Mouse (Mus musculus): ENCODE measurements at regions not wholly inside any gene's neighbourhood (a gene's known extent, or its start where the extent isn't known, plus 50 kb on each side); places are given as distances from the start of the nearest gene placed in this dataset.

DNA sequence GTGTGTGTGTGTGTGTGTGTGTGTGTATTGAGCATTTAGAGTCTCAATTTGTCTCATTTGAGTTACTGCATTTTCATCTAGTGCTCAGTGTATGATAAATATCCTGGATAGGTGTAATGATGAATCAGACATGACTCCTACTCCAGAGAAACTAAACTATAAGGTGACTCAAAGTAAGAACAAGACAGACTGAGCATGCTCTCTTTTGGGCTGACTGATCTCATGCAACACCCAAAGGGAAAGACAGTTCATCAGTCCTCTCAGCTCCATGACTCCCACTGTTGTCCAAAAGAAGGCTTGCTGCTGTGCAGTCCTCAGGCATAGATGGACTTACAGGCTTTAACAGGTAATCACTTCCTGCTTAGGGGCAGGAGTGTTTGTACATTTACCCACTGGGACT, 132.7 kb upstream of the Itga4 start:
- TF ChIP-seq CTCF (IDR thresholded peaks at IDR 0.05), result no peak
- ATAC-seq (no peak), DNase-seq (ENCODE audit: low read depth, low spot score) (no peak)
- ChIA-PET CTCF (interaction anchor here (1.0 kb wide), 1 partner anchor 9 kb away, joined by 5 read pairs; no protein-coding TSS in a partner anchor), POLR2A (no interaction called here)
- in situ Hi-C loops (cut with MboI; ENCODE audit: low pct_unique_long_range_greater_than_20kb), result no loop called here
- H3K27me3 ChIP-seq, result peaks cover 3% of the 10 kb centered on the region

DNA sequence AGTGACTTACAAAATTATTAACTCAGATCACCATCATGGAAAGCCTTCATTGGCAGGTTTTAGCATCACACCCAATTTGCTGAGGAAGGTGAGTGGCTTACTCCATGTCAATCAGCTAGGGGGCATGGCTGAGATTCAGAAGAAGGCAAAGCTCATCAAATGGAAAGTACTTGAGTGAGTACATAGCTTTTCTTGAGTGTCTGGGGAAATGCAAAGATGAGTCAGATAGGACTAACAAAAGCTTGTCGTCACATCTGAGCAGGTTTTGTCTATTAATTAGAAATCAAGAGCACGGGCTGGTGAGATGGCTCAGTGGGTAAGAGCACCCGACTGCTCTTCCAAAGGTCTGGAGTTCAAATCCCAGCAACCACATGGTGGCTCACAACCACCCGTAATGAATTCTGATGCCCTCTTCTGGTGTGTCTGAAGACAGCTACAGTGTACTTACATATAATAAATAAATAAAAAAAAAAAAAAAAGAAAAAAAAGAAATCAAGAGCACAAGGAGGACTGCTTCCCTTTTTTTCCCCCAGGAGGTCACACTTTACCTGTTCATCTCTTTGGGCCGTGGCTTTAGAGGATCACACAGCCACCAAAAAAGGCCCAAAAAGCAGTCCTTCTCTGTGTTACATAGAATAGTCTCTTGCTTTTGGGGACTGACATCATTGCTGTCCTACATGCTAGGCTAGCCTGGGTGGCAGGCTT, 130.8 kb upstream of the Itga4 start:
- no peak for ATAC-seq
- H3K27me3 ChIP-seq, result no peaks in the 10 kb centered on the region
- CTCF ChIA-PET, result no interaction called here
- TF ChIP-seq CTCF (IDR thresholded peaks at IDR 0.05), result peak; percentile 9
- POLR2A ChIA-PET, result no interaction called here
- in situ Hi-C loops (cut with MboI; ENCODE audit: low pct_unique_long_range_greater_than_20kb), result no loop called here
- DNase-seq (ENCODE audit: low read depth, low spot score), result peak; percentile 2

- no peak for ATAC-seq
Measured at GRCm38 (mm10) chr2:79126170-79126879, 128.9 kb upstream of the Itga4 start.

DNA sequence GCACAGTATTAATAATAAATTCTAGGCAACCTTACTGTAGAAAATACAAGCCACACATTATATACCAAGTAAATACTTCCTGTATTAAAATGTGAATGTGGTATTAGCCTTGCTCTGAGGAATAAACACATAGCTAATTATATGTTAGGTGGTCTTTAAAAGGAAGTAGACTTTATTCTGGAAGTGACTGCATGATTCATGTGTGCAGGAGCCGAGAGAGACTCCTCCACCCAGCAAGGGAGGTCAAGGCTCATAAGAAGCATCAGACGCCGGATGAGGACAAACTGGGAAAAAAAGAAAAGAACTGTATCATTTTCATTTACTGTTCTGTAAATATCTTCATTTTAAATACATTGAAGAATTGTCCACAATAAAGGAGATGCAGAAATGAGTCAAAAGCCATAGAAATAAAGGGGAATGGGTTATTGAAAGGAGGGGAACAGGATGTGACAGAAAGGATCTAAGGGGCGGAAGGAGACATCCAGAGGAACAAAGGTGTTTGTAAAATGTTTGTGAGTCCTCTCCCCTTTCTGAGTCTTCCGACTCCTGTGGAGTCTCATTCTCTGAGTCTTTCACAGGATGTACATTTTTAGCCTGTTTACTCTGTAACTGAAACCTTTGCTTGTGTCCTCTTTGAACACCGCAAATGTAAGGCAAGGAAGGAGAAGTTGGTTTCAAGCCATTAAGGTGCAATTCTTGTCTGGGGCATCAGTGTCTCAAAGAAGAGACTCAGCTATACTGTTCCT, 128.1 kb upstream of the Itga4 start:
- POLR2A ChIA-PET, result no interaction called here
- DNase-seq (ENCODE audit: low read depth, low spot score) (no peak), ATAC-seq (no peak)
- CTCF ChIA-PET, result no interaction called here
- in situ Hi-C loops (cut with MboI; ENCODE audit: low pct_unique_long_range_greater_than_20kb), result no loop called here
- no peak for TF ChIP-seq CTCF (IDR thresholded peaks at IDR 0.05)
- H3K27me3 ChIP-seq, result no peaks in the 10 kb centered on the region

More at GRCm38 (mm10) chr2:79126170-79126879, 128.9 kb upstream of the Itga4 start:
- ChIA-PET POLR2A (no interaction called here), CTCF (no interaction called here)
- DNase-seq (ENCODE audit: low read depth, low spot score), result no peak
- no peaks in the 10 kb centered on the region for H3K27me3 ChIP-seq
- no peak for TF ChIP-seq CTCF (IDR thresholded peaks at IDR 0.05)
- in situ Hi-C loops (cut with MboI; ENCODE audit: low pct_unique_long_range_greater_than_20kb), result no loop called here

DNA sequence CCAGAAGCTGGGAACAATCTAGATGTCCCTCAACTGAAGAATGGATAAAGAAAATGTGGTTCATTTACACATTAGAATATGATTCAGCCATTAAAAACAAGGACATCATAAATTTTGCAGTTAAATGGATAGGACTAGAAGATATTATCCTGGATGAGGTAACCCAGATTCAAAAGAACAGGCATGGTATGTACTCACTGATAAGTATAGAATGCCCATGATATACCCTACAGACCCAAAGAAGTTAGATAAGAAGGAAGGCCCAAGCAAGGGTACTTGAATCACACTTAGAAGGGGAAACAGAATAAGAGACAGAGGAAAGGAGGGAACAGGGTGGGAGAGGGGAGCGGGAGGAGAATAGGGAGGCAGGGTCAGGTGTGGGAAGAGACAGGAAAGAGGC, 127.4 kb upstream of the Itga4 start:
- POLR2A ChIA-PET, result no interaction called here
- ATAC-seq, result no peak
- no peak for DNase-seq (ENCODE audit: low read depth, low spot score)
- in situ Hi-C loops (cut with MboI; ENCODE audit: low pct_unique_long_range_greater_than_20kb), result no loop called here
- no peak for TF ChIP-seq CTCF (IDR thresholded peaks at IDR 0.05)
- H3K27me3 ChIP-seq, result no peaks in the 10 kb centered on the region
- CTCF ChIA-PET, result no interaction called here

- DNase-seq (ENCODE audit: low read depth, low spot score) (no peak), ATAC-seq (no peak)
- CTCF ChIA-PET, result no interaction called here
- H3K27me3 ChIP-seq, result no peaks in the 10 kb centered on the region
- POLR2A ChIA-PET, result no interaction called here
- no peak for TF ChIP-seq CTCF (IDR thresholded peaks at IDR 0.05)
- in situ Hi-C loops (cut with MboI; ENCODE audit: low pct_unique_long_range_greater_than_20kb), result no loop called here
Measured at GRCm38 (mm10) chr2:79130660-79131059, 124.6 kb upstream of the Itga4 start.

DNA sequence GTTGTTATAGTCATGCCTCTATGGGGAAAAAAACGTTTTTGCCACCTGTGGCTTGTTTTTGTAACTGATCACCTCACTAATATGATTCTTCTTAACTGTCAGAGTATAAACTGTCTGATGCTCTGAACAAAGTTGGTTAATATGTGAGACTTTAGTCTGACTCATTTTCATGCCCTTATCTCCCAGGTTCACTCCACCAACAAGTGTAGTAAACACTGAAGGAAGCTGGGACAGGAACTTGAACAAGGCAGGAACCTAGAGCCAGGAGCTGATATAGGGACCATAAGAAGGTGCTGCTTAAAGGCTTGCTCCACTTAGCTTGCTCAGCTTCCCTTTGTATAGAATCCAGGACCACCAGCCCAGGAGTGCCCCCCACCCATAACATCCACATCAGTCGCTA, 124.0 kb upstream of the Itga4 start:
- DNase-seq (ENCODE audit: low read depth, low spot score) (no peak), ATAC-seq (no peak)
- in situ Hi-C loops (cut with MboI; ENCODE audit: low pct_unique_long_range_greater_than_20kb), result no loop called here
- POLR2A ChIA-PET, result no interaction called here
- no peaks in the 10 kb centered on the region for H3K27me3 ChIP-seq
- CTCF ChIA-PET, result interaction anchor here (0.8 kb wide), 1 partner anchor 27 kb away, joined by 4 read pairs; no protein-coding TSS in a partner anchor
- no peak for TF ChIP-seq CTCF (IDR thresholded peaks at IDR 0.05)

DNA sequence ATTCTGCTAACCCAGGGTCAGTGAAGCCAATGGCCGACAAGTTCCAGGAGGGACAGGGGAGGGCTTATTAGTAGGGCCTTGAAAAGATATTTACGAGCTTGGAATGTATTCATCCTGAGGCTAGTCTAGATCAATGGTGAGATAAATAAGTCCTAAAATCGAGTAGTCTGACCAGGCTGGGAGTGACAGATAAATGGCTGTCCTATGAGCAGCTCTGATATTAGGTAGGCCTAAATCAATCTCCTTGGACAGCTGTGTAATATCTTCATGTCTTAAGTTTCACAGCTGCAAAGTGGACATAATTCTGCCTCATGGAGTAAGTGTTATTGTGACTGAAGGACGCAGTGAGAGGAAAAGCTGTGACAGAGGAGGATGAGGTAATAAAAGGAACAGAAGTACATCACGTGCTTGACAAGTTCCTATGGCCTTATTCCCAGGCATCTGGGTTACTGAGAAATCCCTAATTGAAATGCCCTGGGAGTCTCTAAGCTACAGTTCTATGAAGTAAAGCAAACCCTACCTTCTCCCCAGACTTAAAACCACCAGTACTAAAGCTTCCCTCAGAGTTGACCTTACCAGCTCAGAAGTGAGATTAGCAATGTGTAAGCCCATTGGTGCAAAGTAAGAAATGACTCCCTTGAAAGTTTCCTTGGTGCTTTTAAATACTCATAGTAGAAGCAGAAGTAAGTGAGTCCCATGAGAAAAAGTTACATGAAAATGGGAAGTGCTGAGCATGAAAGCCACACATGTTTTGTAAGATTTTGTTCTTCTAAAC, 123.3 kb upstream of the Itga4 start:
- no peak for ATAC-seq
- in situ Hi-C loops (cut with MboI; ENCODE audit: low pct_unique_long_range_greater_than_20kb), result no loop called here
- no peaks in the 10 kb centered on the region for H3K27me3 ChIP-seq
- POLR2A ChIA-PET, result interaction anchor here (0.7 kb wide), 1 partner anchor 80 kb away, joined by 3 read pairs; no protein-coding TSS in a partner anchor
- no peak for DNase-seq (ENCODE audit: low read depth, low spot score)
- CTCF ChIA-PET, result interaction anchor here (0.7 to 1.1 kb wide), 3 partner anchors 18 to 53 kb away, joined by 3 to 4 read pairs (median 3); no protein-coding TSS in a partner anchor
- no peak for TF ChIP-seq CTCF (IDR thresholded peaks at IDR 0.05)

- POLR2A ChIA-PET, result interaction anchor here (0.7 kb wide), 1 partner anchor 79 kb away, joined by 3 read pairs; no protein-coding TSS in a partner anchor
- no peak for TF ChIP-seq CTCF (IDR thresholded peaks at IDR 0.05)
- ATAC-seq (no peak), DNase-seq (ENCODE audit: low read depth, low spot score) (no peak)
- in situ Hi-C loops (cut with MboI; ENCODE audit: low pct_unique_long_range_greater_than_20kb), result no loop called here
- CTCF ChIA-PET, result interaction anchor here (0.7 to 1.8 kb wide), 3 partner anchors 11 to 54 kb away, joined by 3 to 4 read pairs (median 3); no protein-coding TSS in a partner anchor
- H3K27me3 ChIP-seq, result no peaks in the 10 kb centered on the region
Measured at GRCm38 (mm10) chr2:79132518-79132845, 122.7 kb upstream of the Itga4 start.

DNA sequence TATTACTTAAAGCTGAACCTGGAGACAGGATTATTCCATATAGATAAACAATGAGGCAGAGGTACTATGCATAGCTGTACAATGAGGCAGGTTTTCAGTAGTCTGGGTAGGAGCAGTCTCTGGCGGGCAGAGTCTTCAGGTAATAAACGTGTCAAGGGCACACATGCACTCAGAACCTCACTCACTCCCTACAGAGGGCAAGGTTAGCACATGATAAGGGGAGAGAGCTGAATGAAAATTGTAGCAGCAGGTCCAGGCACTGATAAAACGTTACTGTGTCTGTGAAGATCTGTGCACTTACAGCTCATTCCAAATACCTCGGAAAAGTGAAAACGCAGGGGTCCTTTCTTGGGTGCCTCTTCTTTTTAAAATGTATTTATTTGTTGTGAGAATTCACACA, 120.9 kb upstream of the Itga4 start:
- in situ Hi-C loops (cut with MboI; ENCODE audit: low pct_unique_long_range_greater_than_20kb), result no loop called here
- no peaks in the 10 kb centered on the region for H3K27me3 ChIP-seq
- POLR2A ChIA-PET, result no interaction called here
- ATAC-seq (no peak), DNase-seq (ENCODE audit: low read depth, low spot score) (no peak)
- no peak for TF ChIP-seq CTCF (IDR thresholded peaks at IDR 0.05)
- CTCF ChIA-PET, result interaction anchor here (1.8 kb wide), 1 partner anchor 10 kb away, joined by 4 read pairs; no protein-coding TSS in a partner anchor

Data from Patski (cell line).